Mouse (Mus musculus): ENCODE measurements around the gene Atf6. TPM values are rescaled to one million over a fixed set of nuclear protein-coding genes. Genes with fewer than 3 reads are reported as not detected.

Atf6 gene
- polyA plus RNA-seq, 1 experiment from 2014 or later: 10.1 TPM

- H3K4me3 ChIP-seq (ENCODE audit: low read length): no peak overlapping the region
- H3K9ac ChIP-seq (ENCODE audit: low read length): 0 out of 2 replicates have a peak overlapping the region, but pooled peaks have one; percentile 12
- peak overlapping the region; percentile 51 for H3K4me2 ChIP-seq (ENCODE audit: low read depth, low read length)
- H3K27me3 ChIP-seq (ENCODE audit: control insufficient read depth, insufficient read depth, low read length): no peaks in the 10 kb centered on the region
- H3K4me1 ChIP-seq (ENCODE audit: control insufficient read depth, insufficient read depth, low read length): peaks cover 3% of the 10 kb centered on the region; the same call in 1 of the 2 replicates
- H3K36me3 ChIP-seq (ENCODE audit: control insufficient read depth, insufficient read depth): no peaks in the 10 kb centered on the region
- H3K27ac ChIP-seq (ENCODE audit: low read length): no peak overlapping the region
- WGBS: 50% methylated on average over 25 of the region's 25 CpGs
- peak; percentile 61; the same call in 1 of the 2 replicates for ATAC-seq (replicated peaks; ENCODE audit: extremely low read depth, insufficient read depth, low FRiP score)
- H3K9me3 ChIP-seq (replicated peaks; ENCODE audit: control insufficient read depth, low read length): no peaks in the 10 kb centered on the region
These were observed 96.1 kb downstream of the Atf6 start for GRCm38 (mm10) chr1:170771437-170772003.

GRCm38 (mm10) chr1:170770691-170771090 is 96.9 kb downstream of the Atf6 start:
- H3K4me1 ChIP-seq (ENCODE audit: control insufficient read depth, insufficient read depth, low read length): peaks cover 3% of the 10 kb centered on the region; the same call in 1 of the 2 replicates
- H3K27me3 ChIP-seq (ENCODE audit: control insufficient read depth, insufficient read depth, low read length): no peaks in the 10 kb centered on the region
- no peak overlapping the region for H3K4me3 ChIP-seq (ENCODE audit: low read length)
- ATAC-seq (replicated peaks; ENCODE audit: extremely low read depth, insufficient read depth, low FRiP score): no peak
- H3K27ac ChIP-seq (ENCODE audit: low read length): peak overlapping the region; percentile 26; the same call in 1 of the 2 replicates
- peaks cover 2% of the 10 kb centered on the region; the same call in 1 of the 2 replicates for H3K36me3 ChIP-seq (ENCODE audit: control insufficient read depth, insufficient read depth)
- H3K4me2 ChIP-seq (ENCODE audit: low read depth, low read length): no peak overlapping the region
- no peak overlapping the region for H3K9ac ChIP-seq (ENCODE audit: low read length)
- no peaks in the 10 kb centered on the region for H3K9me3 ChIP-seq (replicated peaks; ENCODE audit: control insufficient read depth, low read length)
- 73% methylated on average over 14 of the region's 14 CpGs for WGBS

GRCm38 (mm10) chr1:170766997-170767396 is 100.6 kb downstream of the Atf6 start:
- H3K4me2 ChIP-seq (ENCODE audit: low read depth, low read length): no peak overlapping the region
- peak; percentile 80 for ATAC-seq (replicated peaks; ENCODE audit: extremely low read depth, insufficient read depth, low FRiP score)
- WGBS: 28% methylated on average over 2 of the region's 2 CpGs
- H3K9ac ChIP-seq (ENCODE audit: low read length): no peak overlapping the region
- H3K36me3 ChIP-seq (ENCODE audit: control insufficient read depth, insufficient read depth): peaks cover 3% of the 10 kb centered on the region; the same call in 1 of the 2 replicates
- H3K9me3 ChIP-seq (replicated peaks; ENCODE audit: control insufficient read depth, low read length): no peaks in the 10 kb centered on the region
- peaks cover 3% of the 10 kb centered on the region; the same call in 1 of the 2 replicates for H3K4me1 ChIP-seq (ENCODE audit: control insufficient read depth, insufficient read depth, low read length)
- H3K27ac ChIP-seq (ENCODE audit: low read length): no peak overlapping the region
- H3K27me3 ChIP-seq (ENCODE audit: control insufficient read depth, insufficient read depth, low read length): no peaks in the 10 kb centered on the region
- H3K4me3 ChIP-seq (ENCODE audit: low read length): no peak overlapping the region

GRCm38 (mm10) chr1:170764798-170765197 is 102.8 kb downstream of the Atf6 start:
- Histone ChIP-seq H3K9ac (ENCODE audit: low read length) (no peak overlapping the region), H3K36me3 (ENCODE audit: control insufficient read depth, insufficient read depth) (peaks cover 4% of the 10 kb centered on the region; the same call in 1 of the 2 replicates), H3K27ac (ENCODE audit: low read length) (no peak overlapping the region), H3K4me1 (ENCODE audit: control insufficient read depth, insufficient read depth, low read length) (peaks cover 3% of the 10 kb centered on the region; the same call in 1 of the 2 replicates), H3K4me2 (ENCODE audit: low read depth, low read length) (no peak overlapping the region), H3K9me3 (replicated peaks; ENCODE audit: control insufficient read depth, low read length) (no peaks in the 10 kb centered on the region), H3K4me3 (ENCODE audit: low read length) (no peak overlapping the region), H3K27me3 (ENCODE audit: control insufficient read depth, insufficient read depth, low read length) (no peaks in the 10 kb centered on the region)
- ATAC-seq (replicated peaks; ENCODE audit: extremely low read depth, insufficient read depth, low FRiP score): no peak
- 60% methylated on average over 1 of the region's 1 CpGs for WGBS

GRCm38 (mm10) chr1:170761634-170762033 is 105.9 kb downstream of the Atf6 start:
- H3K9me3 ChIP-seq (replicated peaks; ENCODE audit: control insufficient read depth, low read length): no peaks in the 10 kb centered on the region
- WGBS: 92% methylated on average over 1 of the region's 1 CpGs
- no peak overlapping the region for H3K9ac ChIP-seq (ENCODE audit: low read length)
- H3K36me3 ChIP-seq (ENCODE audit: control insufficient read depth, insufficient read depth): peaks cover 5% of the 10 kb centered on the region; the same call in 1 of the 2 replicates
- no peak for ATAC-seq (replicated peaks; ENCODE audit: extremely low read depth, insufficient read depth, low FRiP score)
- no peaks in the 10 kb centered on the region for H3K4me1 ChIP-seq (ENCODE audit: control insufficient read depth, insufficient read depth, low read length)
- H3K4me2 ChIP-seq (ENCODE audit: low read depth, low read length): no peak overlapping the region
- H3K27ac ChIP-seq (ENCODE audit: low read length): no peak overlapping the region
- no peak overlapping the region for H3K4me3 ChIP-seq (ENCODE audit: low read length)
- H3K27me3 ChIP-seq (ENCODE audit: control insufficient read depth, insufficient read depth, low read length): no peaks in the 10 kb centered on the region

GRCm38 (mm10) chr1:170753597-170753996 is 114.0 kb downstream of the Atf6 start:
- Histone ChIP-seq H3K4me3 (ENCODE audit: low read length) (no peak overlapping the region), H3K4me1 (ENCODE audit: control insufficient read depth, insufficient read depth, low read length) (no peaks in the 10 kb centered on the region), H3K27ac (ENCODE audit: low read length) (no peak overlapping the region), H3K9ac (ENCODE audit: low read length) (no peak overlapping the region), H3K36me3 (ENCODE audit: control insufficient read depth, insufficient read depth) (no peaks in the 10 kb centered on the region), H3K27me3 (ENCODE audit: control insufficient read depth, insufficient read depth, low read length) (no peaks in the 10 kb centered on the region), H3K9me3 (replicated peaks; ENCODE audit: control insufficient read depth, low read length) (no peaks in the 10 kb centered on the region), H3K4me2 (ENCODE audit: low read depth, low read length) (no peak overlapping the region)
- 92% methylated on average over 5 of the region's 5 CpGs for WGBS
- ATAC-seq (replicated peaks; ENCODE audit: extremely low read depth, insufficient read depth, low FRiP score): no peak

GRCm38 (mm10) chr1:170751797-170752196 is 115.8 kb downstream of the Atf6 start:
- Histone ChIP-seq H3K4me1 (ENCODE audit: control insufficient read depth, insufficient read depth, low read length) (no peaks in the 10 kb centered on the region), H3K27me3 (ENCODE audit: control insufficient read depth, insufficient read depth, low read length) (no peaks in the 10 kb centered on the region), H3K4me2 (ENCODE audit: low read depth, low read length) (no peak overlapping the region), H3K9ac (ENCODE audit: low read length) (no peak overlapping the region), H3K27ac (ENCODE audit: low read length) (no peak overlapping the region), H3K36me3 (ENCODE audit: control insufficient read depth, insufficient read depth) (no peaks in the 10 kb centered on the region), H3K4me3 (ENCODE audit: low read length) (no peak overlapping the region), H3K9me3 (replicated peaks; ENCODE audit: control insufficient read depth, low read length) (no peaks in the 10 kb centered on the region)
- WGBS: 48% methylated on average over 7 of the region's 7 CpGs
- no peak for ATAC-seq (replicated peaks; ENCODE audit: extremely low read depth, insufficient read depth, low FRiP score)

- H3K9ac ChIP-seq (ENCODE audit: low read length): no peak overlapping the region
- no peak overlapping the region for H3K4me3 ChIP-seq (ENCODE audit: low read length)
- no peaks in the 10 kb centered on the region for H3K4me1 ChIP-seq (ENCODE audit: control insufficient read depth, insufficient read depth, low read length)
- peaks cover 9% of the 10 kb centered on the region; the same call in 1 of the 2 replicates for H3K36me3 ChIP-seq (ENCODE audit: control insufficient read depth, insufficient read depth)
- H3K4me2 ChIP-seq (ENCODE audit: low read depth, low read length): no peak overlapping the region
- no peaks in the 10 kb centered on the region for H3K27me3 ChIP-seq (ENCODE audit: control insufficient read depth, insufficient read depth, low read length)
- H3K9me3 ChIP-seq (replicated peaks; ENCODE audit: control insufficient read depth, low read length): no peaks in the 10 kb centered on the region
- ATAC-seq (replicated peaks; ENCODE audit: extremely low read depth, insufficient read depth, low FRiP score): no peak
- no peak overlapping the region for H3K27ac ChIP-seq (ENCODE audit: low read length)
- WGBS: 69% methylated on average over 5 of the region's 5 CpGs
These were observed 121.0 kb downstream of the Atf6 start for GRCm38 (mm10) chr1:170746523-170746922.

- peaks cover 8% of the 10 kb centered on the region; the same call in 1 of the 2 replicates for H3K36me3 ChIP-seq (ENCODE audit: control insufficient read depth, insufficient read depth)
- H3K4me1 ChIP-seq (ENCODE audit: control insufficient read depth, insufficient read depth, low read length): no peaks in the 10 kb centered on the region
- no peak overlapping the region for H3K9ac ChIP-seq (ENCODE audit: low read length)
- no peaks in the 10 kb centered on the region for H3K9me3 ChIP-seq (replicated peaks; ENCODE audit: control insufficient read depth, low read length)
- H3K27ac ChIP-seq (ENCODE audit: low read length): no peak overlapping the region
- H3K4me3 ChIP-seq (ENCODE audit: low read length): no peak overlapping the region
- no peak overlapping the region for H3K4me2 ChIP-seq (ENCODE audit: low read depth, low read length)
- no peak for ATAC-seq (replicated peaks; ENCODE audit: extremely low read depth, insufficient read depth, low FRiP score)
- no peaks in the 10 kb centered on the region for H3K27me3 ChIP-seq (ENCODE audit: control insufficient read depth, insufficient read depth, low read length)
- WGBS: 65% methylated on average over 5 of the region's 5 CpGs
These were observed 125.9 kb downstream of the Atf6 start for GRCm38 (mm10) chr1:170741497-170742246.

All from heart, embryonic 16.5 days (tissue).